9 mouse cellular contexts compared by ENCODE assay signal in the genomic region with DNA sequence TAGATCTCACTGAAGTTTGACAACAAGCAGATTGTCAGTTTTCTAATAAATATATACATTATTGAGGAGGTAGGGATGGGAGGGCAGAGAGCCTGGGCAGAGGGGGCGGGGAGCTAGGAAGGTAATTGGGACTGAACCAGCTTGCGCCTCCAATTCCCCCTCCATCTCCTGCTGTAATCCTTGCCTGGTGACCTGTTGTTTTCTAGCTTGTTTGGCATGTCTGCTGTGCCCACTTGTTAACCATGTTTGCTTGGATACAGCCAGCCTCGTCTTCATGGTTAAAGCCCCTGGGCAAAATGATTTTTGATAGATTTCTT. TPM values are rescaled to one million over a fixed set of nuclear protein-coding genes. Genes with fewer than 3 reads are reported as not detected.
DNase-seq lines count a peak whose midpoint lies in the region; ATAC-seq lines count a peak whose summit lies in the region.
"Had no signal": no experiment of that assay in that cellular context is flagged by ENCODE, and none has a peak within 500 bp of the region (broad histone marks: within the 10 kb centered on the region; RNA-seq: fewer than 3 reads in every experiment).

No protein-coding gene starts in this region.

- no peaks in the 10 kb centered on the region for H3K9me3 ChIP-seq in kidney, embryonic 14.5 days (ENCODE audit: control insufficient read depth, low read length)
- no peaks in the 10 kb centered on the region for H3K9me3 ChIP-seq in forebrain, embryonic 12.5 days
- no peaks in the 10 kb centered on the region for H3K9me3 ChIP-seq in midbrain, embryonic 12.5 days

- 14% methylated on average over 3 of the region's 3 CpGs for WGBS in kidney, embryonic 14.5 days
- whole genome bisulfite sequencing in forebrain, embryonic 12.5 days, result 8% methylated on average over 3 of the region's 3 CpGs
- 6% methylated on average over 3 of the region's 3 CpGs for WGBS in midbrain, embryonic 12.5 days

- H3K27me3 ChIP-seq in kidney, embryonic 14.5 days (ENCODE audit: control insufficient read depth, insufficient read depth, low read length), result peaks cover 10% of the 10 kb centered on the region
- H3K27me3 ChIP-seq in forebrain, embryonic 12.5 days, result no peaks in the 10 kb centered on the region
- H3K27me3 ChIP-seq in midbrain, embryonic 12.5 days, result peaks cover 8% of the 10 kb centered on the region; the same call in 1 of the 2 replicates

- no peaks in the 10 kb centered on the region for H3K36me3 ChIP-seq in kidney, embryonic 14.5 days (ENCODE audit: control insufficient read depth, insufficient read depth, low read length)
- H3K36me3 ChIP-seq in forebrain, embryonic 12.5 days (replicated peaks), result no peaks in the 10 kb centered on the region
- no peaks in the 10 kb centered on the region for H3K36me3 ChIP-seq in midbrain, embryonic 12.5 days

- intact Hi-C loops in left cerebral cortex, postnatal 14 days (cut with DNase I), result no loop called here

- ATAC-seq in kidney, embryonic 14.5 days (ENCODE audit: low FRiP score, low TSS enrichment), result no peak
- peak; percentile 64 for ATAC-seq in cerebellum, adult (ENCODE audit: insufficient number of reproducible peaks, low FRiP score, low TSS enrichment)
- ATAC-seq in forebrain, embryonic 12.5 days (ENCODE audit: low FRiP score), result peak; percentile 56
- ATAC-seq in midbrain, embryonic 12.5 days (ENCODE audit: low FRiP score, low read depth), result no peak; the same call in 1 of the 2 replicates

- H3K9ac ChIP-seq in kidney, embryonic 14.5 days (ENCODE audit: low read depth, low read length), result no peak overlapping the region
- peak overlapping the region; percentile 73 for H3K9ac ChIP-seq in forebrain, embryonic 12.5 days
- peak overlapping the region; percentile 61 for H3K9ac ChIP-seq in midbrain, embryonic 12.5 days (replicated peaks)

- DNase-seq in kidney, adult 18-20 months, result no peak
- no peak for DNase-seq in spleen, adult 18-20 months
- DNase-seq in B cell, adult 2 months, result no peak
- no peak for DNase-seq in left cerebral cortex, postnatal 14 days (ENCODE audit: low spot score in 2 of 2)

- no peaks in the 10 kb centered on the region; the same call in 1 of the 2 replicates for H3K4me1 ChIP-seq in kidney, embryonic 14.5 days (ENCODE audit: control insufficient read depth, insufficient read depth, low read length)
- peaks cover 9% of the 10 kb centered on the region for H3K4me1 ChIP-seq in forebrain, embryonic 12.5 days
- H3K4me1 ChIP-seq in midbrain, embryonic 12.5 days, result peaks cover 5% of the 10 kb centered on the region; the same call in 1 of the 2 replicates

- H3K4me2 ChIP-seq in kidney, embryonic 14.5 days (replicated peaks; ENCODE audit: low read depth, low read length), result peak overlapping the region; percentile 88
- H3K4me2 ChIP-seq in forebrain, embryonic 12.5 days, result peak overlapping the region; percentile 88
- peak overlapping the region; percentile 76 for H3K4me2 ChIP-seq in midbrain, embryonic 12.5 days (replicated peaks)

- H3K4me3 ChIP-seq in kidney, embryonic 14.5 days (ENCODE audit: low read length), result peak overlapping the region; percentile 52
- peak overlapping the region; percentile 72 for H3K4me3 ChIP-seq in forebrain, embryonic 12.5 days (replicated peaks)
- peak overlapping the region; percentile 65 for H3K4me3 ChIP-seq in midbrain, embryonic 12.5 days

- no peak overlapping the region for H3K27ac ChIP-seq in kidney, embryonic 14.5 days (ENCODE audit: low read depth, low read length)
- H3K27ac ChIP-seq in forebrain, embryonic 12.5 days, result no peak overlapping the region
- H3K27ac ChIP-seq in midbrain, embryonic 12.5 days (replicated peaks), result no peak overlapping the region

RNA-seq across cellular contexts. Expression of a gene that starts 0.5 kb away (rescaled TPM):
- 0.01 and 0.37 TPM in 2 replicates for polyA plus RNA-seq in kidney, embryonic 14.5 days (2014; fragmentation: Nextera tagmentation; extraction: Ambion mirVana)
- 0.70 and 1.0 TPM in 2 replicates for polyA plus RNA-seq in forebrain, embryonic 12.5 days (2016; fragmentation: Nextera tagmentation; extraction: Ambion mirVana)
- 1.1 and 2.0 TPM in 2 replicates for polyA plus RNA-seq in midbrain, embryonic 12.5 days (2016; fragmentation: Nextera tagmentation; extraction: Ambion mirVana)
- total RNA-seq in left cerebral cortex, postnatal 14 days (2021), result 100 to 1,000 TPM; 149 TPM
- total RNA-seq: hematopoietic stem cell, adult 5-6 weeks had no signal

Comparison
In these comparisons a context has a peak if more than half of its experiments do, and no peak if none do; other contexts are left out.
1. ATAC-seq: peak in cerebellum, adult (single experiment) and forebrain, embryonic 12.5 days (single experiment); none in kidney, embryonic 14.5 days (single experiment) and midbrain, embryonic 12.5 days (single experiment).
2. Peak in every context shown above with its lines, with median percentiles within 50 percentile points of each other: H3K4me2 ChIP-seq and H3K4me3 ChIP-seq.